ENCODE assay signal across 8 mouse cellular contexts in genomic region chr17:66358026-66358978, GRCm38 (mm10).
DNase-seq lines count a peak whose midpoint lies in the region; ATAC-seq lines count a peak whose summit lies in the region.

No protein-coding gene starts in this region.

- WGBS in forebrain, embryonic 12.5 days = 70% methylated on average over 27 of the region's 27 CpGs

- peak overlapping the region; percentile 73 for H3K27ac ChIP-seq in forebrain, embryonic 12.5 days

- peaks cover 48% of the 10 kb centered on the region for H3K36me3 ChIP-seq in forebrain, embryonic 12.5 days (replicated peaks)

- H3K9ac ChIP-seq in forebrain, embryonic 12.5 days = no peak overlapping the region

- peak; percentile 51 to 65 for DNase-seq in left cerebral cortex, adult 18-20 months (ENCODE audit: low spot score in 2 of 2)
- no peak for DNase-seq in left cerebral cortex, postnatal 4 days
- peak; percentile 34 for DNase-seq in R1 (ENCODE audit: low read depth, low spot score)
- DNase-seq in lung, postnatal 14 days = peak; percentile 59
- no peak for DNase-seq in urinary bladder, adult 2 months (ENCODE audit: low spot score)
- no peak for DNase-seq in thymus, postnatal 14 days

- H3K4me1 ChIP-seq in forebrain, embryonic 12.5 days = peaks cover 11% of the 10 kb centered on the region; the same call in 1 of the 2 replicates

- no peak overlapping the region for H3K4me2 ChIP-seq in forebrain, embryonic 12.5 days

- intact Hi-C loops in left cerebral cortex, postnatal 4 days (cut with DNase I) = loop anchor here (5.0 to 10.0 kb wide), 2 partner anchors 89 to 114 kb away; partner anchors contain the start of gene Mtcl1

- no peak overlapping the region for H3K4me3 ChIP-seq in forebrain, embryonic 12.5 days (replicated peaks)

- peak; percentile 73 for ATAC-seq in forebrain, embryonic 12.5 days (ENCODE audit: low FRiP score)
- ATAC-seq in megakaryocyte-erythroid progenitor cell, adult 5-6 weeks (replicated peaks; ENCODE audit: low FRiP score, low TSS enrichment, poor library complexity, severe bottlenecking) = no peak

- no peaks in the 10 kb centered on the region for H3K27me3 ChIP-seq in forebrain, embryonic 12.5 days

- H3K9me3 ChIP-seq in forebrain, embryonic 12.5 days = no peaks in the 10 kb centered on the region

Comparison
In these comparisons a context has a peak if more than half of its experiments do, and no peak if none do; other contexts are left out.
1. DNase-seq: peak in left cerebral cortex, adult 18-20 months (2 of 2), R1 (single experiment) and lung, postnatal 14 days (single experiment); none in left cerebral cortex, postnatal 4 days (single experiment), urinary bladder, adult 2 months (single experiment) and thymus, postnatal 14 days (single experiment).